In the genomic region with DNA sequence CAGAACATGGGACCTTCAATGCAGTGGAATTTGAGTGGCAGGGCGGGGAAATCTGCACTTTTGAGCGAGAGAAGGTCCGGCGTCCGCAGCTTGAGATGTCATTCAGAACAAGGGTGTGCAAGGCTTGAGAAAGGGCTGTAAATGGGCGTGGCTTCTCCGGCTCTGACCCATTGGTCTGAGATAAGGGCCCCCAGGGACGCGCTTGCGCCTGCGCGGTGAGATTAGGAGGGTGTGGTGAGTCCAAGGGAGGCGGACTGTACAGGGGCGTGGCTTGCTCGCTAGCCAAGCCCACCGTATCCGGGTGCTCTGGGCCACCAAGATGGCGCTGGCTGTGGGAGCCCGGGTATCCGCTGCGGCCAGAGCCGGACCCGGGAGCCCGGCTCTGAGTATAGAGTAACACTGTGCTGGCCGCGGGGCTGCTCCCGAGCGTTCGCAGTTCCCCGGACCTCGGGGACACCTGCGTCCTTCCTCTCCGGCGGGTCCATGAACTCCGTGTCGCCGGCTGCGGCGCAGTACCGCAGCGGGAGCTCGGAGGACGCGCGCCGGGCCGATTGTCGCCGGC, we compare ENCODE assay signal across 7 mouse cellular contexts. TPM values are rescaled to one million over a fixed set of nuclear protein-coding genes. Genes with fewer than 3 reads are reported as not detected.
DNase-seq lines count a peak whose midpoint lies in the region; ATAC-seq lines count a peak whose summit lies in the region.

Gene Atg4d (plus strand): TSS at position 294 of the 562 bp plus-strand sequence.

- peak within 1 kb of the TSS; percentile 52 for H3K27ac ChIP-seq in intestine, embryonic 15.5 days
- H3K27ac ChIP-seq in midbrain, embryonic 10.5 days (replicated peaks), result peak within 1 kb of the TSS; percentile 93

- no peaks in the 10 kb centered on the region for H3K9me3 ChIP-seq in intestine, embryonic 15.5 days
- no peaks in the 10 kb centered on the region for H3K9me3 ChIP-seq in midbrain, embryonic 10.5 days (replicated peaks)

- peak; percentile 98 for ATAC-seq in intestine, embryonic 15.5 days

- peak within 1 kb of the TSS; percentile 68 for H3K9ac ChIP-seq in intestine, embryonic 15.5 days

- peaks cover 17% of the 10 kb centered on the region for H3K36me3 ChIP-seq in intestine, embryonic 15.5 days
- H3K36me3 ChIP-seq in midbrain, embryonic 10.5 days, result peaks cover 35% of the 10 kb centered on the region

- peaks cover 18% of the 10 kb centered on the region for H3K4me1 ChIP-seq in intestine, embryonic 15.5 days (replicated peaks)
- peaks cover 25% of the 10 kb centered on the region for H3K4me1 ChIP-seq in midbrain, embryonic 10.5 days

- H3K27me3 ChIP-seq in intestine, embryonic 15.5 days (replicated peaks), result no peaks in the 10 kb centered on the region
- H3K27me3 ChIP-seq in midbrain, embryonic 10.5 days (ENCODE audit: low read depth, poor library complexity, severe bottlenecking), result 0 out of 2 replicates have a peak, but pooled peaks cover 3% of the 10 kb centered on the region

- peak; percentile 99 for DNase-seq in adrenal gland, adult 2 months
- DNase-seq in embryo, embryonic 11.5 days (ENCODE audit: low read depth, low spot score), result peak; percentile 99
- peak; percentile 99 to 100 for DNase-seq in gastrocnemius, postnatal 36 days
- DNase-seq in left cerebral cortex, postnatal 25 days (ENCODE audit: low spot score in 2 of 2), result peak; percentile 94 to 99
- peak; percentile 99 for DNase-seq in midbrain, embryonic 10.5 days (ENCODE audit: low spot score)
- DNase-seq in right cerebral cortex, postnatal 4 days, result peak; percentile 95

- peak within 1 kb of the TSS; percentile 73 for H3K4me2 ChIP-seq in intestine, embryonic 15.5 days (replicated peaks)

- intact Hi-C loops in gastrocnemius, postnatal 36 days (cut with DNase I), result loop anchor here (2.0 kb wide), 1 partner anchor 26 kb away; the partner anchor contains the start of gene Keap1
- intact Hi-C loops in left cerebral cortex, postnatal 25 days (cut with DNase I), result loop anchor here (2.0 kb wide), 1 partner anchor 22 kb away; the partner anchor contains the start of gene Kri1

- H3K4me3 ChIP-seq in intestine, embryonic 15.5 days (replicated peaks), result peak within 1 kb of the TSS; percentile 61
- peak within 1 kb of the TSS; percentile 83 for H3K4me3 ChIP-seq in midbrain, embryonic 10.5 days

- under 1% methylated on average over 42 of the region's 49 CpGs for WGBS in intestine, embryonic 15.5 days
- WGBS in midbrain, embryonic 10.5 days, result under 1% methylated on average over 49 of the region's 49 CpGs

RNA-seq across cellular contexts. Expression of gene Atg4d, which starts in this region (rescaled TPM):
- 10 to 100 TPM; 25.9 to 47.0 TPM for total RNA-seq in adrenal gland, adult 2 months (2021)
- polyA plus RNA-seq in adrenal gland, adult 2 months (2012; rRNA removed), result 36.2 and 42.9 TPM in 2 replicates
- total RNA-seq in gastrocnemius, postnatal 36 days (2021), result 10 to 100 TPM; 62.0 to 65.7 TPM
- polyA plus RNA-seq in intestine, embryonic 15.5 days (2015; fragmentation: Nextera tagmentation; extraction: Ambion mirVana), result 50.0 and 55.1 TPM in 2 replicates
- 10 to 100 TPM; 40.7 to 49.2 TPM for total RNA-seq in left cerebral cortex, postnatal 25 days (2021)
- polyA plus RNA-seq in midbrain, embryonic 10.5 days (2016; fragmentation: Nextera tagmentation; extraction: Ambion mirVana), result 48.6 and 49.9 TPM in 2 replicates

Comparison
In these comparisons a context has a peak if more than half of its experiments do, and no peak if none do; other contexts are left out.
1. Peak in every context shown above with its lines: DNase-seq, ATAC-seq, H3K4me3 ChIP-seq and H3K27ac ChIP-seq.